Mouse (Mus musculus): Measurements from ENCODE around the gene Gucy2c. TPM values are rescaled to one million over a fixed set of nuclear protein-coding genes. Genes with fewer than 3 reads are reported as not detected.

The Gucy2c gene
- total RNA-seq, 2 experiments from 2014 or later, result not detected

DNA sequence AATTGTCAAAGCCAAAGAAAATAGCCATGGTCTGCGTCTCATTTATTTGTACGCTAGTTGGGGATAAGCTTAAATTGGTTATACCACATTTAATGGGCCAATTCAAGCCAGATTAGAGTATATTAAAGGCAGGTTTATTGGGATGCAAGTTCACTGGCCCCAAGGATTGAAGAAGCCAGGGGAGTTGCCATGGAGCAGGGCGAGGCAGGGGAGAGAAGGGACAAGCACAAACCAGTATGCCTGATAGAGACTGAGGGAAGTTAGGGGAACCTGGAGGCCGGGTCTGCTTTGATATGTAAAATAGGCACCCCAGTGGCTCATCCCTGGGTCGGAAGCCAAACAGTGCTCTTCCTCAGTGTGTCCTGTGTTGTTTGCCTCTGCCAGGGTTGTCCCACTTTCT is 112.3 kb downstream of the Gucy2c start:
- no peak for TF ChIP-seq CTCF (IDR thresholded peaks at IDR 0.05)
- H3K27ac ChIP-seq, result no peak overlapping the region
- intact Hi-C loops (cut with DNase I), result no loop called here
- no peak overlapping the region for H3K4me3 ChIP-seq
- no peak for DNase-seq

DNA sequence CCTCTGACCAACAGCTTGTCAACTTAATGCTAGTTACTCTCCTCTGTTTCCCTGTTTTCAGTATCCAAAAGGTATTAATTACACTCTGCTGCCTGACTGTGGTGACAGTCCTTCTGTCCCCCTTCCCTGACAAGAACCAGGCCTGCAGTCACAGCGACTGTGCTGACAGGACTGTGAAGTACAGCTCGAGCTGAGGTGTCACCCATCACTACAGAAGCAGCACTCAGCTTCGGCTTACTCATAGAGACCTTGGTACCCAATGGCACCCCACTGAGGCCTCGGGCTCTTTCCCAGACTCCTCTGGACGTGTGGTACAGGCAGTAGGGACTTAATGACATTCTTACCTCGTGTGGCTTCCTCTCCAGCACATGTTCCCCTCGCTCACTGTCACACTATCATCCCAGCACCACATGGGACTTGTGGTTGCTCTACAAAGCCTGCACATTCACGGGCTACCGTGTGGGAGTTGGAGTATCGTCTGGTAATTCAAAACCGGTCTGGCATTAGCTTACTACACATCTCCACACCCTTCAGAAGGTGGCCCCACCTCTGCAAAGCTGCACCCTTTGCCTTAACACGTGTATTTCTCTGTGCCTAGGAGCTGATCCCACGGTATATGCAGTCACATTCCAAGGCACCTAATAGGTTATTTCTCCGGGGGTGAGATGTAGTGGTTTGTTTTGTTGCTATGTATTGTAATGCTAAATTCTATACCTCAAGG is 113.1 kb downstream of the Gucy2c start:
- TF ChIP-seq CTCF (IDR thresholded peaks at IDR 0.05), result no peak
- intact Hi-C loops (cut with DNase I), result no loop called here
- DNase-seq, result no peak
- Histone ChIP-seq H3K27ac (no peak overlapping the region), H3K4me3 (no peak overlapping the region)

DNA sequence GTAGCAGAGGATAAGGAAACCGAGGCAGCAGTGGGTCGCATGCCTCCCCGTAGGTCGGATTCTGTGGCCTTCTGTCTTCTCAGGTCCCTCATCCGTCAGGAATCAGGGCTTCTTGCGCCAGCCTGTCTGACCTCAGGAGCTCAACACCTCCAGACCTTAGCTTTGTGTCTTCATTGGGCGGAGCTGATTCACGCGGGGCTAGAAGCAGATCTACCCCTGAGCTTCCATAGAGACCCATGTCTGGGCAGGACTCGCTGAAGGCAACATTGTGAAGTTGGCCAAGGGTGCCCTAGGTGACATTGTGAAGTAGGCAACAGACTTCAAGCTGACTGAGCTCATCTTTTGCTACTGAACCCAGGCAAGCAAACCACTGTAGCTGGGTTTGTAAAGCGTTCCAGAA is 119.5 kb downstream of the Gucy2c start:
- Histone ChIP-seq H3K4me3 (peak overlapping the region; percentile 72), H3K27ac (peak overlapping the region; percentile 83)
- intact Hi-C loops (cut with DNase I), result no loop called here
- TF ChIP-seq CTCF (IDR thresholded peaks at IDR 0.05), result no peak
- no peak for DNase-seq

DNA sequence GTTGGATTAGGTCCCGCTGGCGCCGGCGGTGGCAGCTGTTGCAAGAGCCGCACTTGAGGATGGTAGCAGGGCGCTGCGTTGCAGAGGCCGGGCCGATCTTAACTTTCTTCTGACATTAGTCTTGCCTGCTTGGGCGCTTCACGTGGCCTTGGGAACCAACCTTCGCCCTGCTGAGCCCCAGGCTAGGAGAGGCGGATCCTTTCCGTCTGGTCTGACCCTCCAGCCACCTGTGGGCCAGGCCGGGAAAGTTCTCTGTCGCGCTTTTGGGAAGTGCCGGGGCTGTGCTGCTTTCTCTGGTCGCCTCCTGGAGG is 119.9 kb downstream of the Gucy2c start, which contains the start of gene Plbd1:
Gene Plbd1, minus strand, starts transcription at position 223 of the 311 bp plus-strand sequence.
- DNase-seq, result peak; percentile 94
- intact Hi-C loops (cut with DNase I), result no loop called here
- Histone ChIP-seq H3K27ac (peak within 1 kb of the TSS; percentile 83), H3K4me3 (peak within 1 kb of the TSS; percentile 72)
- TF ChIP-seq CTCF (IDR thresholded peaks at IDR 0.05), result no peak

GRCm38 (mm10) chr6:136660831-136661705 is 120.5 kb downstream of the Gucy2c start:
- Histone ChIP-seq H3K27ac (peak overlapping the region; percentile 83), H3K4me3 (peak overlapping the region; percentile 72)
- intact Hi-C loops (cut with DNase I), result no loop called here
- TF ChIP-seq CTCF (IDR thresholded peaks at IDR 0.05), result no peak
- no peak for DNase-seq

GRCm38 (mm10) chr6:136659226-136659625 is 122.3 kb downstream of the Gucy2c start:
- no peak for TF ChIP-seq CTCF (IDR thresholded peaks at IDR 0.05)
- intact Hi-C loops (cut with DNase I), result no loop called here
- DNase-seq, result no peak
- Histone ChIP-seq H3K4me3 (no peak overlapping the region), H3K27ac (no peak overlapping the region)

- no peak for DNase-seq
- no peak for TF ChIP-seq CTCF (IDR thresholded peaks at IDR 0.05)
- intact Hi-C loops (cut with DNase I), result no loop called here
- Histone ChIP-seq H3K27ac (no peak overlapping the region), H3K4me3 (no peak overlapping the region)
Measured at GRCm38 (mm10) chr6:136658303-136658702, 123.3 kb downstream of the Gucy2c start.

GRCm38 (mm10) chr6:136655786-136656185 is 125.8 kb downstream of the Gucy2c start:
- Histone ChIP-seq H3K4me3 (0 out of 2 replicates have a peak overlapping the region, but pooled peaks have one; percentile 19), H3K27ac (no peak overlapping the region)
- intact Hi-C loops (cut with DNase I), result no loop called here
- DNase-seq, result no peak
- no peak for TF ChIP-seq CTCF (IDR thresholded peaks at IDR 0.05)

GRCm38 (mm10) chr6:136654470-136654869 is 127.1 kb downstream of the Gucy2c start:
- no peak for TF ChIP-seq CTCF (IDR thresholded peaks at IDR 0.05)
- Histone ChIP-seq H3K4me3 (no peak overlapping the region), H3K27ac (no peak overlapping the region)
- DNase-seq, result no peak
- intact Hi-C loops (cut with DNase I), result no loop called here

- no peak overlapping the region for H3K27ac ChIP-seq
- intact Hi-C loops (cut with DNase I), result no loop called here
- H3K4me3 ChIP-seq, result no peak overlapping the region
- no peak for TF ChIP-seq CTCF (IDR thresholded peaks at IDR 0.05)
- DNase-seq, result no peak
Measured at GRCm38 (mm10) chr6:136653331-136653730, 128.2 kb downstream of the Gucy2c start.

GRCm38 (mm10) chr6:136650664-136651063 is 130.9 kb downstream of the Gucy2c start:
- intact Hi-C loops (cut with DNase I), result no loop called here
- Histone ChIP-seq H3K4me3 (no peak overlapping the region), H3K27ac (no peak overlapping the region)
- no peak for TF ChIP-seq CTCF (IDR thresholded peaks at IDR 0.05)
- DNase-seq, result no peak

DNA sequence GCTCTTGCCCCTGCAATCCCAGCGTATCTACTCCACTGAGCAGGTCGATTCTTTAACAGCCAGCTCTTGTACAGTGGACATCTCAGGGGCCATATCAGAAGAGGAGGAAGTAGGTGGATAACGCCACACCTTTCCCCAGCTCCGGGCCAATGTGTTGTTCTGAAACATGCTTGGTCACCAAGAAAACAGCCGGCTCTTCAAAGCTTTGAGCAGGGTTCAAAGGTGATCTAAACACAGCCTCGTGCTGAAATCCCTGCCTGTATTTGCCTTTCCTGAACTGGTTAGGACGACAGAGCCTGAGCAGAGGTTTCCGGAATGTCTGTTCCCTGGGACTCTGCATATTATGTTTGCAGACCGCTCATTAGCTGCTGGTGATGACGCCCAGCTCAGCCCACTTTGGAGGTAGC is 134.1 kb downstream of the Gucy2c start:
- TF ChIP-seq CTCF (IDR thresholded peaks at IDR 0.05), result no peak
- Histone ChIP-seq H3K4me3 (no peak overlapping the region), H3K27ac (no peak overlapping the region)
- no peak for DNase-seq
- intact Hi-C loops (cut with DNase I), result no loop called here

Small RNA genes lying within 50 kb of the gene (microRNA-seq; reads per million reads assigned to microRNA genes)
- not detected for gene Gm44364

Other genes starting within 250 kb of the Gucy2c start
- 10 to 100 TPM; 13.0 to 28.1 TPM for gene Plbd1, start 119.8 kb downstream of the Gucy2c start, total RNA-seq (2021)
- 1 to 10 TPM; 4.2 to 4.5 TPM for gene Hist4h4, start 22.6 kb upstream of the Gucy2c start, total RNA-seq (2021)
- gene H2afj, start 26.5 kb upstream of the Gucy2c start, total RNA-seq (2021), result 10 to 100 TPM; 12.4 to 13.8 TPM
- gene BC049715, start 45.9 kb upstream of the Gucy2c start, total RNA-seq (2021), result under 1 TPM in 1 of 2 experiments, not detected in 1; 0.28 TPM
- gene Wbp11, start 46.5 kb upstream of the Gucy2c start, total RNA-seq (2021), result 10 to 100 TPM; 48.4 to 54.7 TPM
- gene Smco3, start 53.7 kb upstream of the Gucy2c start, total RNA-seq (2021), result not detected
- under 1 TPM; 0.10 to 0.11 TPM for gene Art4, start 76.0 kb upstream of the Gucy2c start, total RNA-seq (2021)
- gene Mgp, start 94.1 kb upstream of the Gucy2c start, total RNA-seq (2021), result 100 to 1,000 TPM in 1 of 2 experiments, 10 to 100 TPM in 1; 52.8 to 161 TPM
- gene Erp27, start 140.4 kb upstream of the Gucy2c start, total RNA-seq (2021), result under 1 TPM in 1 of 2 experiments, not detected in 1; 0.20 TPM
- gene Pde6h, start 142.1 kb upstream of the Gucy2c start, total RNA-seq (2021), result not detected
- gene Arhgdib, start 160.1 kb upstream of the Gucy2c start, total RNA-seq (2021), result 10 to 100 TPM in 1 of 2 experiments, 1 to 10 TPM in 1; 4.9 to 10.2 TPM